Mouse (Mus musculus): ENCODE measurements around the gene Banp.
A peak's percentile ranks its signal among the peaks of the same experiment; 100 is the strongest.

Banp gene

DNA sequence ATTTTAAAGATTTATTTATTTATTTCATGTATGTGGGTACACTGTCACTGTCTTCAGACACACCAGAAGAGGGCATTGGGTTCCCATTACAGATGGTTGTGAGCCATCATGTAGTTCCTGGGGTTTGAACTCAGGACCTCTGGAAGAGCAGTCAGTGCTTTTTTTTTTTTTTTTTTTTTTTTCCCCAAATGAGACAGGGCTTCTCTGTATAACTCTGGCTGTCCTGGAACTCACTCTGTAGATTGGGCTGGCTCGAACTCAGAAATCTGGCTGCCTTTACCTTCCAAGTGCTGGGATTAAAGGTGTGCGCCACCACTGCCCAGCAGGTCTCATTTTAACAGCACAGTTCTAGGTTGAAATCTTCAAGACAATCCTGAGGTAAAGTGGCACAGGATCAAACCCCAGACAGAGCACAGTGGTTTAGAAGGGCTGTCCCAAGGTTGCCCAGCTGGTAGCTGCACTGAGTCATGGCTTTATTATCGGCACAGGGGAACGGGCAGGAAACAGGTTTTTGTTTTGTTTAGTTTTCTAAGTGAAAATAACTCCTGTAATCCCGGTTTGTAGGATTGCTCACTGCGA lies at the start of gene Banp:
Banp (plus strand) TSS at position 529 of the 579 bp plus-strand sequence.
- DNase-seq (ENCODE audit: low spot score) = no peak

DNA sequence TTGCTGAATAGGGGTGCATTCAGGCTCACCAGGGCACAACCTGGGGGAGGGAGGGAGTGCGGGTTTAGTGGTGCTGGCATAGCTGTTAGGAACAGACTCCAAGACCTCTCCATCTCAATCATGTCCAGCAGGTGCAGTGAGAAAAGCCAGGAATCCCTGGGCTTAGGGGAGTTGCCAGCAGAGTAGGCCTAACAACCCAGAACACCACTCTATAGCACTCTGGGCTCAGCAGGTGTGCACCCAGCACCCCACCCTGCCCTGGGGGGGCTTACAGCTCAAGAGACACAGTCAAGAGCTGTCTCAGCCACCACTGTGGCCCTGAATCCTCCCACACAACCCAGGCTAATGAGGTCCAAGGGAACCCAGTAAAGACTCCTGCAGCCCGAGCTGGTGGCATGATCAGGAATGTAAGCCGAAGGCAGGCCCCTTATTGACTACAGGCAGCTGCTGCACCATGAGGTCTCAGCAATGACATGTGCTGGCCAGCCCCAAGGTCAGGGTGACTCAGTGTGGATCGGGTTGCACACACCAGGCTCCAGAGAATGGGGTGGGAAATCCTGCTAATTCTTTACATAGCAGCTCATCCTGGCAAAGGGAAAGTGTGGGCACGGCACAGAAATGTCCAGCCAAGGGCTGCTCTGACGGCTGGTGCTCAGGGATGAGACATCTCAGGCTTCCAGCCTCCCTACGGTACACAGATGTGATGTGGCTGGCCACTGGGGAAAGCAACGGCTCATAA lies 47.9 kb upstream of the Banp start:
- DNase-seq (ENCODE audit: low spot score) = no peak

DNA sequence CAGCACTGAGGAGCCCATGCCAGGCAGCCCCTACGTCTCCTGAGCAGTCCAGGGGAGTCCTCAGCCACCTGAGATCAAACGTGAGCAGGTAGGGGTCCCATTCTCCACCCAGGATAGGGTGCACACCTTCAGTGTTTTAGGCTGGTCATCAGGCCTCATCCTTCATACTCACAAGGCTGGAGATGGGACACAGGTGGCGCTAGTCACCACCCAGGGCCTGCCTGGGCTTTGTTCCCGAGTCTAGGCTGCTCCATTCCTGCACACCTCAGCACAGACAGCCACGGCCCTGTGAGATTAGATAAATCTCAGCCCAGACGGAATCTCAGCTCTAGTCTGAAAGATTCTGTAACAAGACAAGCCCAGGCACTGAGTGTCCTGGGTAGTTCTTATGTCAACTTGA lies 45.6 kb upstream of the Banp start:
- DNase-seq (ENCODE audit: low spot score) = no peak

DNA sequence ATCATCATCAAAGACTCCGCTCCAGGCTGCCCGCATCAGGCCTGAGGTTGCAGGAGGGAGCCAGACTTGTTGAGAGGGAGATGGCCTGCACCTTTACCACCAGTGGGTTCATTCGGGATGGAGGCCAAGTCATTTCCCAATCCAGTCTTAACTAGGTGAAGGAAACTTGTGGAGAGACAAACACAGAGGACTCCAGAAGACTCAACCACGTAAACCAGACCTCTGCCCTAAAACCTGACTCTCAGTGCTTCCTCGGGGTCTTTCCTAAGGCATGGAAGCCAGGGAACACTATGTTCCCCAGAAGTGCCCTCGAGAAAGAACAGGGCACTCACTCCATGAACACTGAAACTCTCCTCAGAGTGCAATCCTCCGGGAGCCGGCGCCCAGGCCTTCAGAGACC lies 44.6 kb upstream of the Banp start:
- peak; percentile 44 for DNase-seq (ENCODE audit: low spot score)

DNA sequence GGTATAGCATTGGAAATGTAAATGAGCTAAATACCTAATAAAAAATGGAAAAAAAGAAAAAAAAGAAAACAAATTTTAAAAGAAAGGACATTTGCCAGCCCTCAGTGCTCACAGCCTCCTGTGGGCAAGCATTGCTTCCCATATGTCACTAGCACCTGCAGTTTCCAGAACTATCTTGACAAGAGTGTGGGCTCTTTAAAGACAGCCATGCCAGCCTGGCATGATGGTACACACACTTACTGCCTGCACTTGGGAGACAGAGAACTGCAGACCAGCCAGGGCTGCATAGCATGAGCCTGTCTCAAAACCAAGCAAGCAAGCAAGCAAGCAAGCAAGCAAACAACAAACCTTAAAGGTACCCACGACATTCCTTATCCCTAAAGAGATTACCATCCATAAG lies 44.1 kb upstream of the Banp start:
- DNase-seq (ENCODE audit: low spot score) = no peak

DNA sequence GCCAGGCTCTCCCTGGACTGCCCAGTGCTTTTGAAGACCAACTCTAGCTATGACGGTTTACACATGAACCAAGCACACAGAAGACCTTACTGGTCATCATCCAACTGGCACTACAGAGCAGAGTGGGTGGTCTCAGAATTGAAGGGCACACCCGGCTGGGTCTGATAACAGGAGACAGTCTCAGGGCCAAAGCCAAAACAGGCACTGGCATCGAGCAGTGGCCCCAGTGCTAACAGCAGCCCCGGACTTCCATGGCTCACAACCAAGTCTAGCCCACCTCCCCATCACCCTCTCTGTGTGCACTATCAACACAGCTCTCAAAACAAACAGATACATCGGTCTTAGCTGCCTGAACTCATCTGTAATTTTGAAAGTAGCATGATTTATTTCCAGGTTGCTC lies 43.7 kb upstream of the Banp start:
- no peak for DNase-seq (ENCODE audit: low spot score)

DNA sequence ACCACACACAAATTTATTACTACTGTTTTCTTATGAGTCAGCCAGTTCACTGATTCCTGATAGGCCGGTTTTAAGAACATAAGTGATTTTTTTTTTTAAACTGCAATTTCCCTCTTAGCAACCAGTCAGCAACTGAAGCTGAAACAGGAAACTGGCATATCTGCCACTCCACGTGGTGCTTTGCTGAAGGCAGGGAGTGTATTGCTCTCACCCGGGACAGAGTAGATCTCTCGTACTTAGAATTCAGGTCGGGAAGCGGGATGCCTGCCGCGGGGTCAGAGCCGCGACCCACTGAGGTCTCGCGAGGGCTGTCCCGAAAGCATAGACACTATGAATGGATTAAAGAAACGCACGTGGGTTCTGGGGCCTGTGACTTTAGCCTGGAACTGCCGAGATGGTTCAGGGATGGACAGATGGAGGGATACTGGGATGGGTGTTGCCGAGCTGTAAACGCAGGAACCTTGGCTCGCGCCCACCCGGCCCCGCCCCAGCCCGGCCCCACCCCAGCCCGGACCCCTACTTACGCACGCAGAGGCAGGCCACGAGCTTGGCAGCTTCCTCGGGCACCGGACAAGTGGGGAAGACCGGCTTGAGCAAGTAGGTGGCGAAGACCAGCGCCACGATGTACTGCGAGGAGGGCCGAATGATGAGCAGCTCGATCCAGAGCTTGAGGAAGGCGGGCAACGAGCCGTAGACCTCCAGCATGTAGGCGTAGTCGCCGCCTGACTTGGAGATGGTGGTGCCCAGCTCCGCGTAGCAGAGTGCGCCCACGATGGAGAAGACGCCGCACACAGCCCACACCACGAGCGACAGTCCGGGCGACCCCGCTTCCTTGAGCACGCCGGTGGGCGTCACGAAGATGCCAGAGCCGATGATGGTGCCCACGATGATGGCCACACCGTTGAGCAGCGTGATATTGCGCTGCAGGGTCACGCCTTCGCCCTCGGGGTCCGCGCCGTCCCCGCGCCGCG lies 42.7 kb upstream of the Banp start:
- peak; percentile 39 for DNase-seq (ENCODE audit: low spot score)

DNA sequence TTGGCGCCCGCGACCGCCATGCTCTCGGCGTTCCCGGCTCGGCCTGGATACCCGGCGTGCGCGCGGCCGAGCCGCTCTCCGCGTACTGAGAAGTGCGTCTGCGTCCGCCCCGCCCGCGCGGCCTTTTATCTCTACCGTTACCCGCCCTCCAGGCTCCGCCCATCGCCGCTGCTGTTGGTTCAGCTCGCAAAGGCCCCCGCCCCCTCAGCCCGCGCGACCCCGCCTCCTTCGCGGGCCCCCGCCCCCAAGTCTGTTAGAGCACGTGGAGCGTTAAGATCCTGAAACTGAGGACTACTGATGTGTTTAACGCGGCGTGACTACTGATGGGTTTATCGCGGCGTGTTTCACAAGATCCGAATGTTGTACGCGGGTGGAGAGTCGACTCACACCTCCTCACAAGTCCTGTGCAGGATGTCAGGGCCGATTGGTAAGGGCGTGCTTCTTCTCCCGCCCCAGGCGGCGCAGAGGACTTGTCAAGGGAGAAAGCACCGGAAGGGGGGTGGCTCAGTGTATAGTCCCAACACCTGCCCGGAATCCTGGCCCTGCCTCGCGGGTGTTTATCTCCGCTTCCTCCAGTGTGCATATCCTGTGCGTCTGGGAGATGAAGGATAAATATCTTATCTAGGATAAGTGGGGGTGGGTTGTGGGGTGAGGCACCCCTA lies 41.8 kb upstream of the Banp start, which contains the start of gene Slc7a5:
Slc7a5 (minus strand) TSS at position 108 of the 662 bp plus-strand sequence.
- peak; percentile 96 for DNase-seq (ENCODE audit: low spot score)

DNA sequence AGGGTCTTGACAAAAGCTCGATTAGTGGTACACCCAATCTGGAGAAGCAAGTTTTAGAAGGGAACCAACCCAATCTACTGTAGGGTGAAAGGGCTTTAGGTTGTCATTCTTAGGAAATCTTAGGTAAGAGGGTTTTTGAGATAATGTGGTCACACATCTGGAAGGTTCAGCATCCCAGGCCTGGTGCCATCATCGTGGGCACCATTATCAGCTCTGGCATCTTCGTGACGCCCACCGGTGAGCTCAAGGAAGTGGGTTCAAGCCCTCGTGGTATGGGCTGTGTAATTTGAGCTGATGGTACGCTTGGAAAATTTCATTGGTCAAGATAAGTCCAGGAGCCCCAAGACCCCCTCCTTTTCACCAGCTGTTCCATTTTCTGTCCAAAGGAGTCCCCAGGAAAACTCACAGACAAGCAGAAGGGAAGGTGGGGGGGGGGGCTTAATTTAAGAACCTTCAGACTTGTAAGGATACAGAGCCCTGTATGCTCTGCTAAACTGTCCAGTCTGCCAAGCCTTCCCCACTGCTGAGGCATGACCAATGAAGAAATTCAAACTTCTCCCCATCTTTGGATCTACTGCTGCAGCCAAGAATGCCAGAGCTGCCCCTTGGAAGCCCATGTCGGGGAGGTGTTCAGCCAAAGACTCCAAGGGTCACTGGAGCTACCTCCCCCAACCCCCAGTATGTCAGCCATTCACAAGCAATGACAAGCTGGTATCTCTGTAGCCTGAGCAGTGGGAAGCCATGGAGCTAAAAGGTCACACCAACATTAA lies 41.0 kb upstream of the Banp start:
- DNase-seq (ENCODE audit: low spot score) = no peak

DNA sequence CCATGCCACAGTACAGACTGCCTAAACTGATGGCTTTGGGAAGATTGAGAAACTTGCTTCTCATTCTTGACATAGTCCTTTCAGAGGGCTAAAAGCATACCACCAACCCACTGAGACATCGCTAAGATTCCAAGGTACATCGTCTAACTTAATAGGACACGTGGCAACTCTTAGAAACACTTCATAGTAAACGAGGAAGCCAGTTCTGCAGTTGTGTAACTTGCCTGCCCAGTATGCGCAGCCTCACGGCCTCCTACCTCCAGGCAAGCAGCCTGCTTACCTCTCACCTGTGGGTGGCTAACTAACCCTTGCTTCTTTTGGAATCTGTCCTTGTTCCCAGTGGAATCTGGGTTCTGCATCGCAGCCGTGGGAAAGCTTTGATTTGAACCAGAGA lies 40.4 kb upstream of the Banp start:
- peak; percentile 55 for DNase-seq (ENCODE audit: low spot score)

DNA sequence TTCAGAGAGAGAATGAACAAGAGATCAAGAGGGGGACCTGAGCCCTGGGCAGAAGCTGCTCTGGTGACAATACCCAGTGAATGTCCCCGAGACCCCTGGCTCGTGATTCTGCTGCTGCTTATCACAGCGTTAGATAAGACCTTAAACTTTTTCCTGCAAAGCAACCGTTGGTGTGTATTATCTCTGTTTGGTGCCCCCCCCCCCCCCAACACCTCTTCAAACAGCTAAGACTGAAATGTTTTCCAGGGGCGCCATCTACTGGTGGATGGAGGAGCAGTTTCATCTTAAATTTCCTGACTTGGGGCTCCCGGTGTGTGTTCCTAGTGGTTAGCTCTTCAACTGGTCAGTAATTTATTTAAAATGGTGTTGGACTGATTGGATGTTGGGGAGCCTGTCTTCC lies 39.9 kb upstream of the Banp start:
- DNase-seq (ENCODE audit: low spot score) = peak; percentile 71

DNA sequence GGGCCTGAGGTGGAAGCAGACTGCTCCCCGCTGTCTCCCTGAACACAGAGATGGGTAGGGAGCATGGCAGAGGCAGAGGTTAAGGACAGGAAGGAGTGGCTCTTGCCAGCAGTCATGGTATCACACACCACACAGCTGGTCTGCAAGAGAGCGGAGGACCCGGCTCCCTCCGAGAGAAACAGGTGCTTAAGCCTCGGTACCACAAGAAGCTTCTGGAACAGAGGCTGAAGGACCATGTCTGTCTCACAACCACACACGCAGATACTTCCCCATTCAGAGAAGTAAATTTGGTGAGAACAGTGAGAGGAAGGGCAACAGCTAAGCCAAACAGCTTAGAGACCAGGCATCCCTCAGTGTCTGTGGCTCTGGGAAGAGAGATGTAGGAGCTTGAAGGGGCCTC lies 38.1 kb upstream of the Banp start:
- DNase-seq (ENCODE audit: low spot score) = no peak

DNA sequence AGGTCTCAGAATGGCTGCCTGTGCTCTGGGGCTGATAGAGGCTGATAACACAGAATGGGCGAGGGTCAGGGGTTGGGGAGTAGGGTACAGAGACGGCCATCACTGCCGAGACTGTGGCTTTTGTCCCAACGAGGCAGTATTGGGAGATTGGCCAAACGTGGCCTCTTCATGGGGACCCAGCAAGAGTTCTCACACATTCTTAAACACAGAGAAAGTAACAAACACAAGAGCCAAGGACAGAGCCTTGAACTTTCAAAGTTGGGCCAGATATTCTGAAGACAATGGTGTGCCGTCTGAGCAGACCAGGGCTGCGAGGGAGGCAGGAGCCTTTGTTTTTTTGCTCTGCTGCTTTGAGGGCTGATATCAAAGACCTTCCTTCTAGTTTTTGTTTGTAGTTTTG lies 37.6 kb upstream of the Banp start:
- DNase-seq (ENCODE audit: low spot score) = no peak

DNA sequence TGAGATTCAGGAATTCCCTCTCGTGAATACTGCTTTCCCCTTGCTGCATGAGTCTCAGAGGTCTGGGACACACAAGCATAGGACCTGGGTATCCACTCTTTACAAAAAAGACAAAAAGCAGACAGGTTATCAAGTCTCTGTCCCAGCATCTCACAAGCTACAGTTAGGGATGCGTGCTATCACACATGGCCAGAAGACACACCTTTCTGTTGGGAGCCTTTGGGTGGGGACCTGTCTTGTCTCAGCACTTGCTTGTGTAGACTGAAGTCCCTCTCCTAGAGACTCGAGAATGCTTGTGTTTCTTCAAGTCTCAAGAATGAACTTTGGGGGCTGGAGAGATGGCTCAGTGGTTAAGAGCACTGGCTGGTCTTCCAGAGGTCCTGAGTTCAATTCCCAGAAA lies 36.7 kb upstream of the Banp start:
- no peak for DNase-seq (ENCODE audit: low spot score)

DNA sequence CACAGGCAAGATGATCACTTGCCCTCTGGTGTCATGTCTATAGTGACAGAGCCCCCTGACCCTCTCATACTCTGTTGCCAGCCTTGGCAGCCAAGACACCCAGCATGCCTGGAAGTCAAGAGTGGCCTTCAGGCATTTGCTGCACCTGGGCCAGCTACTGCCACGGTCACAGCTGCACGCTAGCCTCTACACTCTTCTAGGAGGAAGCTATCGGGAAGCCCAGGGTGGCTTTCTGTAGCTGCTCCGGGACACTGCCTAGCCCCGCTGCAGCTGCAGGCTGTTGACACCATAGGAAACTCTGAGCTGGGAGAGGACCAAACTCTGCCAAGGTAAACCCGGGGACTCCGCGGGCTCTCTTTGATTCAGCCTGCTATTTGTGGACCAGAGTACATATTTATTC lies 36.2 kb upstream of the Banp start:
- no peak for DNase-seq (ENCODE audit: low spot score)

DNA sequence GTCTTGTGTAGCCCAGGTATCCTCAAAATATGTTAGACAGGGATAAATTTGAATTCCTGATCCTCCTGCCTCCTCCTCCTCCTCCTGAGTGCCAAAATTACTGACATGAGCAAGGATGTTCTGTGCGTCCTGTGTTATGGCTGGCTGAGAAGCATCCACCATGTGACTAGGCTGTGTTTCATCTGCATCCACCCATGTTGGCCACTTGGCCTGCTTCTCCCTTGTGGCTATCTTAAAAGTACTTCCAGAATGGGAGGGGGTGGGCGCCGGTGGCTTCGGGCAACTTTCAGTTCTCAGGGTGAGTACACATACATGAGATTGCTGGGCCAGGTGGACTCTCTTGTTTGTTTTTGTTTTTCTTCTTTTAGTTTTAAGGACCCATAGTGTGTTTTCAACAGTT lies 30.4 kb upstream of the Banp start:
- no peak for DNase-seq (ENCODE audit: low spot score)

DNA sequence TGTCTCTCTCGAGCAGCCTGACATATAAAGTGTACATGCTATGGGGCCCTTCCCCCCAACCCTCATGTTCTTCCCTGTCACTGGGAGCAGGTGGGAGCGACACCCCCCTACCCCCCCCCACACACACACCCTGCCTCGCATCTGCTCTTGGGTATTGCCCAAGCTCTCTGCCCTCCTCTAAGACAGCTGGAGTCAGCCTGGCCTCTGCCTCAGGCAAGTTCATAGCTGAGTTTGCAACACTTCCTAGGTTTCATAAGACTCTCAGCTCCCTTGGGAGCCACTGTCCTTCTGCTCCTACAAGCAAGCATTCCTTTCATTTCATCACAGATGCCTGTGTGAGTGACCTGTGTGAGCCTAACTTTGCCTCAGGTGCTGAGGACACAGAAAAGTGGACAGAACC lies 29.8 kb upstream of the Banp start:
- DNase-seq (ENCODE audit: low spot score) = peak; percentile 78

DNA sequence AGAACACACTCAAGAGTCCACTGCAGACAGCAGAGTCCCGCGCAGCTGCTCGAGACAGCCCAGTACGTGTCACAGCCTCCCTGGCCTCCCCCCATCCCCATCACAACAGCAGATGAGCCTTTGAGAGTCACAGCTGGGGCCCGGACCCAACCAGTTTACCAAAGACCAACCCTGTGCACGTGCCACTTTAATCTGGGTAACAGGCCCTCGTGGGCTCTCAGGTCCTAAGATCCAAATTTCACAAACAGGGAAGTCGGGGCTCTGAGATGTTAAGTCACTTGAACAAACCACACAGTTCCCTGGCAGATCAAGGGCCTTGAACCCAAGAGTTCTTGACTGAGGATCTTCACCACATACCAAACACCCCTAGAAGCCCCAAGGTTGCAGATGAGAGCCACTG lies 28.0 kb upstream of the Banp start:
- peak; percentile 40 for DNase-seq (ENCODE audit: low spot score)

DNA sequence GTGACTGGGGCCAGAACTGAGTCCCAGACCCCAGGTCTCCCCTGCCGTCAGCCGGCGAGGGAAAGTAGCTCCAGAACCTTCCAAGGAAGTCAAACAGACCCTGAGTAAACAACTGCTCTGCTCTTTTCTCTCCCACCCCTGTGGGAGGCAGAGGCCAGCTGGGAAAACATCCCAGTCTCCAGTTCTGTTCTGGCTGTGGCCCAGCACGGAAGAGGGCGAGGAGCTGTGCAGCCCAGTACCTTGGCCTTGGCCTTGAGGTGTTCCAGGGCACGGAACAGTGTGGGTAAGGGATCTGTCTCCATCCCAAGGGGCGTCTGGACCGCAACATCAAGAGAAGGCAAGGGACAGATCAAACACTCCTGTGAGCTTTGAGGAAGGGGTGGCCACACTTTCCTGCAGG lies 27.4 kb upstream of the Banp start:
- peak; percentile 58 for DNase-seq (ENCODE audit: low spot score)

DNA sequence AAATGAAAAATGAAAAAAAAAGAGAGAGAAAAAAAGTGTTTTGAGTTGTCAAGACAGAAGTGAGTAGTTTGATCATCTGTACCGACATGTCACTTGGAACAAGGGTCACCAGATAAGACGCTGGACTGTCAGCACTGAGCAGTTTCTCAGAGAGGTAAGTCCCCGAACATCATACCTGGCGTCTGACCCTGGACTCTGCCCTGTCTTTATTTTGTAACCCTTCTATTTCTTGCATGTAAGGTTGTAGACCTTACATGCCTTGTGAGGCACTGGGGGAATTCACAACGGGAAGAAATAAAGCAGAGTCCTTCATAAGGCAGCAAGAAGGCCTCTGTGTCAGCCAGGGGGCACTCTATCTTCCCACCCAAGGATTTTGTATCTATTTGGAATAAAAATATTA lies 24.9 kb upstream of the Banp start:
- DNase-seq (ENCODE audit: low spot score) = no peak

DNA sequence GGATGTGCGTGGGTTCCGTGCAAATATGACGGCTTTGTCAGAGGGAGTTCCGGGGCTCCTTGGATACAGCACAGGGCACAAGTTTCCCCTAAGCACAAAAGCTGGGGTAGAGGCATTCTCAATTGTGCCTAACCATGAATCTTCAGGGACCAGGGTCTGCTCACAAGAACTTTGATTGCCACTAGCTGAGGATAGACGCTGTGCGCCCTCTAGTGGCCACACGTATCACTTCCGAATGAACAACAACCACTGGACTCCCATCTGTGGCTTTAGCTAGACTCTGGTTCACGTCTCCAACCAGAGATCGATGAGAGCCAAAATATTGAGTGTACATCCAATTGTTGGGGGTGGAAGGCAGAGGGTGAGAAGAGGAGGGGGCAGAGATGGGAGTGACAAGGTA lies 23.9 kb upstream of the Banp start:
- DNase-seq (ENCODE audit: low spot score) = peak; percentile 70

DNA sequence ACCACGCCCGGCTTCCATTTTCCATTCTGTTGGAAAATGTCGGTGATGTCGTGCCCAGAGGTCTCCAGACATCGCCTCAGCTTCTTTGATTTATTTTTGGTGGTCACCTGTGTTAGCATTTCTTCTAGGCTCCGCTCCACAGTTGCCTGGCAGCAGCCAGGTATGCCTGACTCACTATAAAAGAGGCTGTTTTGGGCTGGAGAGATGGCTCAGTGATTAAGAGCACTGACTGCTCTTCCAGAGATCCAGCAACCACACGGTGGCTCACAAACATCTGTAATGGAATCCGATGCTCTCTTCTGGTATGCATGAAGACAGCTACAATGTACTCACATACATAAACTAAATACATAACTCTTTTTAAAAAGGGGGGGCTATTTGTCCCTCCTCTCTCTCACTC lies 23.3 kb upstream of the Banp start:
- no peak for DNase-seq (ENCODE audit: low spot score)

All from lung, postnatal 25 days (tissue).